Mouse (Mus musculus) liver, embryonic 11.5 days (tissue): ENCODE data around the gene Ccdc60. TPM values are rescaled to one million over a fixed set of nuclear protein-coding genes. Genes with fewer than 3 reads are reported as not detected.
A peak's percentile ranks its signal among the peaks of the same experiment; 100 is the strongest.

Experiments used
- ATAC-seq: fragments of 200-750 bp; cut with Nextera tagmentation; replicated peaks from 2 replicates; pipeline ENCODE4 v1.8.0; 2017; ENCODE audit warnings: moderate number of reproducible peaks, mild to moderate bottlenecking, moderate TSS enrichment, moderate library complexity; ENCODE audit not compliant: low FRiP score
- DNase-seq: peaks from one replicate; pipeline ENCODE4 v3.0.0-alpha.2; 2017; ENCODE audit warnings: low spot score
- H3K27ac ChIP-seq: fragments of 300-500 bp; sonication (generic); 2 replicates; pipeline ENCODE4 v1.5.1; 2014; ENCODE audit warnings: mild to moderate bottlenecking, low read depth, low read length, control low read depth
- H3K27me3 ChIP-seq: fragments of 300-500 bp; sonication (generic); replicated peaks from 2 replicates; pipeline ENCODE4 v1.6.1; 2014; ENCODE audit warnings: low read length, mixed read lengths; ENCODE audit not compliant: control insufficient read depth, insufficient read depth
- H3K36me3 ChIP-seq: fragments of 300-500 bp; sonication (generic); 2 replicates; pipeline ENCODE4 v1.6.1; 2014; ENCODE audit warnings: mild to moderate bottlenecking, low read length, moderate library complexity, mixed read lengths; ENCODE audit not compliant: control insufficient read depth, insufficient read depth
- H3K4me1 ChIP-seq: fragments of 300-500 bp; sonication (generic); replicated peaks from 2 replicates; pipeline ENCODE4 v1.6.1; 2014; ENCODE audit warnings: low read length, mixed read lengths; ENCODE audit not compliant: control insufficient read depth, insufficient read depth
- H3K4me2 ChIP-seq: fragments of 300-500 bp; sonication (generic); 2 replicates; pipeline ENCODE4 v1.6.1; 2014; ENCODE audit warnings: mild to moderate bottlenecking, control low read depth, moderate library complexity
- H3K4me3 ChIP-seq: fragments of 300-500 bp; sonication (generic); 2 replicates; pipeline ENCODE4 v1.5.1; 2014; ENCODE audit warnings: low read depth, low read length, control low read depth
- H3K9ac ChIP-seq: fragments of 300-500 bp; sonication (generic); 2 replicates; pipeline ENCODE4 v1.6.1; 2014; ENCODE audit warnings: low read depth, low read length, control low read depth
- H3K9me3 ChIP-seq: fragments of 300-500 bp; sonication (generic); 2 replicates; pipeline ENCODE4 v1.6.1; 2016; ENCODE audit warnings: low read length, inconsistent platforms, mixed read lengths; ENCODE audit not compliant: control insufficient read depth
- WGBS: fragments of 180-500 bp; shearing (Covaris S2); extraction: QIAGEN DNeasy Blood & Tissue Kit; methylation state at CpG from one replicate; pipeline ENCODE4 v1.1.7; 2014; 5-methylcytosine and 5-hydroxymethylcytosine counted together
- polyA plus RNA-seq: library from polyadenylated mRNA; unstranded; fragments of >200 nt; fragmentation: Nextera tagmentation; extraction: Ambion mirVana; gene quantifications from 2 replicates; pipeline ENCODE4 v1.2.1, GENCODE M21; 2014

Ccdc60 gene
- polyA plus RNA-seq, 1 experiment from 2014 or later: 0.25 TPM

- no peak overlapping the region for H3K9ac ChIP-seq
- no peaks in the 10 kb centered on the region for H3K27me3 ChIP-seq
- no peaks in the 10 kb centered on the region for H3K36me3 ChIP-seq
- H3K4me3 ChIP-seq: no peak overlapping the region
- 89% methylated on average over 5 of the region's 5 CpGs for WGBS
- H3K4me2 ChIP-seq: no peak overlapping the region
- no peak overlapping the region for H3K27ac ChIP-seq
- no peaks in the 10 kb centered on the region for H3K4me1 ChIP-seq
- ATAC-seq: no peak
- H3K9me3 ChIP-seq: no peaks in the 10 kb centered on the region
- no peak for DNase-seq
Observed at GRCm38 (mm10) chr5:116261944-116262343, 26.8 kb downstream of the Ccdc60 start.

- Histone ChIP-seq H3K9ac (no peak overlapping the region), H3K27me3 (no peaks in the 10 kb centered on the region), H3K9me3 (no peaks in the 10 kb centered on the region), H3K36me3 (no peaks in the 10 kb centered on the region), H3K4me1 (no peaks in the 10 kb centered on the region), H3K27ac (no peak overlapping the region), H3K4me3 (no peak overlapping the region), H3K4me2 (no peak overlapping the region)
- DNase-seq: no peak
- WGBS: 81% methylated on average over 5 of the region's 5 CpGs
- ATAC-seq: no peak
Observed at GRCm38 (mm10) chr5:116260356-116260755, 28.4 kb downstream of the Ccdc60 start.

GRCm38 (mm10) chr5:116258321-116258860 is 30.4 kb downstream of the Ccdc60 start:
- Histone ChIP-seq H3K4me1 (no peaks in the 10 kb centered on the region), H3K4me3 (no peak overlapping the region), H3K4me2 (no peak overlapping the region), H3K27ac (no peak overlapping the region), H3K9me3 (no peaks in the 10 kb centered on the region), H3K36me3 (no peaks in the 10 kb centered on the region), H3K9ac (no peak overlapping the region), H3K27me3 (no peaks in the 10 kb centered on the region)
- DNase-seq (no peak), ATAC-seq (no peak)
- WGBS: 75% methylated on average over 8 of the region's 8 CpGs

GRCm38 (mm10) chr5:116253914-116254313 is 34.9 kb downstream of the Ccdc60 start:
- H3K4me2 ChIP-seq: no peak overlapping the region
- H3K9me3 ChIP-seq: no peaks in the 10 kb centered on the region
- 63% methylated on average over 4 of the region's 4 CpGs for WGBS
- ATAC-seq: 0 out of 2 replicates have a peak, but pooled peaks have one; percentile 54
- no peak overlapping the region for H3K27ac ChIP-seq
- no peaks in the 10 kb centered on the region for H3K4me1 ChIP-seq
- no peak overlapping the region for H3K4me3 ChIP-seq
- no peak overlapping the region for H3K9ac ChIP-seq
- no peak for DNase-seq
- H3K36me3 ChIP-seq: no peaks in the 10 kb centered on the region
- H3K27me3 ChIP-seq: no peaks in the 10 kb centered on the region

DNA sequence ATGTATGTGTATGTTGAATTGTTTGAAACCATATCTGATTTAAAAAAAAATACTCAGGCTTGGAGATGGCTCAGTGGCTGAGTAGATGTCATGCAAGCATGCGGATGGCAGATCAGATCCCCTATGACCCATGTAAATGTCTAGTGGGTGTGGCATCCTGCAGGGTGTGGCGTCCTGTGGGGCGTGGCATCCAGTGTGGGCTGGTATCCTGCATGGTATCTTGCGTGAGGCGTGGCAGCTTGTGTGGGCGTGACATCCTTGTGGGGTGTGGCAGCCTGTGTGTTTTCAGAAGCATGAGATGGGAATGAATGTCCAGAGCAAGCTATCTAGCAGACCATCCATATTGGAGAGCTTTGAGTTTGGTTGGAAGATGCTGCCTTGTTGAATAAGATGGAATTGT is 36.6 kb downstream of the Ccdc60 start:
- no peak overlapping the region for H3K4me3 ChIP-seq
- DNase-seq (no peak), ATAC-seq (peak; percentile 39; the same call in 1 of the 2 replicates)
- no peaks in the 10 kb centered on the region for H3K4me1 ChIP-seq
- H3K9ac ChIP-seq: no peak overlapping the region
- no peaks in the 10 kb centered on the region for H3K9me3 ChIP-seq
- H3K27ac ChIP-seq: no peak overlapping the region
- no peaks in the 10 kb centered on the region for H3K36me3 ChIP-seq
- no peak overlapping the region for H3K4me2 ChIP-seq
- WGBS: 67% methylated on average over 6 of the region's 6 CpGs
- H3K27me3 ChIP-seq: no peaks in the 10 kb centered on the region

GRCm38 (mm10) chr5:116246642-116247041 is 42.1 kb downstream of the Ccdc60 start:
- Histone ChIP-seq H3K4me2 (no peak overlapping the region), H3K27ac (no peak overlapping the region), H3K27me3 (no peaks in the 10 kb centered on the region; the same call in 1 of the 2 replicates), H3K36me3 (no peaks in the 10 kb centered on the region), H3K9me3 (no peaks in the 10 kb centered on the region), H3K9ac (no peak overlapping the region), H3K4me3 (no peak overlapping the region), H3K4me1 (no peaks in the 10 kb centered on the region)
- ATAC-seq (no peak), DNase-seq (no peak)
- WGBS: 72% methylated on average over 7 of the region's 7 CpGs

- 38% methylated on average over 3 of the region's 3 CpGs for WGBS
- no peaks in the 10 kb centered on the region for H3K4me1 ChIP-seq
Observed at GRCm38 (mm10) chr5:116244476-116244875, 44.3 kb downstream of the Ccdc60 start.

GRCm38 (mm10) chr5:116243622-116244021 is 45.2 kb downstream of the Ccdc60 start:
- no peak overlapping the region for H3K9ac ChIP-seq
- DNase-seq (no peak), ATAC-seq (no peak)
- H3K4me1 ChIP-seq: no peaks in the 10 kb centered on the region
- H3K4me3 ChIP-seq: no peak overlapping the region
- 77% methylated on average over 7 of the region's 9 CpGs for WGBS
- H3K36me3 ChIP-seq: no peaks in the 10 kb centered on the region
- H3K9me3 ChIP-seq: no peaks in the 10 kb centered on the region
- no peaks in the 10 kb centered on the region; the same call in 1 of the 2 replicates for H3K27me3 ChIP-seq
- no peak overlapping the region for H3K27ac ChIP-seq
- H3K4me2 ChIP-seq: no peak overlapping the region

More at GRCm38 (mm10) chr5:116244476-116244875, 44.3 kb downstream of the Ccdc60 start:
- no peak for DNase-seq
- Histone ChIP-seq H3K27ac (no peak overlapping the region), H3K36me3 (no peaks in the 10 kb centered on the region), H3K9me3 (no peaks in the 10 kb centered on the region), H3K9ac (no peak overlapping the region), H3K4me2 (no peak overlapping the region), H3K27me3 (no peaks in the 10 kb centered on the region; the same call in 1 of the 2 replicates), H3K4me3 (no peak overlapping the region)
- ATAC-seq: no peak

DNA sequence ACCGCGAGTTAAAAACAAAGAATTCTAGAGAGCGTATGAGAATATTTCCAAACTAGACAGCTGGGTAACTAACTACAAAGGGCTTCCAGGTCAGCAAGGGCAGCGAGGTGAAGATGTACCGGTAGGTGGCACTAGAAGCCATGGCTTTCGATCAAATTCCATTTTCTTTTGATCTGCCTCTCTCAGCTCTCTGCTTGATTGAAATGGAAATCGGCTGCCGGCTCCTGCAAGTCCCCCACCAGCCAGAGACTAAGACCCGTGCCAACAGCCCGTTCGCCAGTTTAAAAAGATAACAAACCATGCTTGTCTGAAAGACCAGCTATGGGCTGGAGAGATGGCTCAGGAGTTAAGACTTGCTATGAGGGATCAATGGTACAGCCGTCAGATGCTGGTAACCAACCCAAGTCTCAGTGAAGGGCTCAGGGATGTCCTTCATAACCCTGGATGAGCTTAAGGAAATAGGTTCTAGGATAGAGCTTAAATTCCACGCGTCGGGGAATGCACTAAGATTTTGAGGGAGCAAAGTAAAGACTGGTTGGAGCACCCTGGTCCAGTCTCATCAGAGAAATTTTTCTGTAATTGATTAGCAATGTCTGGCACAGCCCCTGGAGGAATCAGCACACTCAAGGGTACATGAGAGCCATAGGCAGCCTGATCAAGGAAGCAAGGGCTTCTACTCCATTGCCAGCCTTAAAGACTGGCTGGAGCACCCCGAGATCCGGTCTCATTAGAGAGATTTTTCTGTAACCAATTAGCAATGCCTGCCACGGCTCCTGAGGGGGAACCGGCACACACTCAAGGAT is 56.7 kb downstream of the Ccdc60 start:
- DNase-seq (no peak), ATAC-seq (no peak)
- no peaks in the 10 kb centered on the region for H3K36me3 ChIP-seq
- H3K27ac ChIP-seq: no peak overlapping the region
- 29% methylated on average over 19 of the region's 19 CpGs for WGBS
- no peaks in the 10 kb centered on the region for H3K4me1 ChIP-seq
- no peaks in the 10 kb centered on the region for H3K9me3 ChIP-seq
- no peak overlapping the region for H3K4me3 ChIP-seq
- no peak overlapping the region for H3K4me2 ChIP-seq
- H3K27me3 ChIP-seq: no peaks in the 10 kb centered on the region
- no peak overlapping the region for H3K9ac ChIP-seq
